Mouse (Mus musculus) inflammation-experienced regulatory T-cells, adult 6 months (primary cell): ENCODE measurements around the gene Zbtb48. TPM values are rescaled to one million over a fixed set of nuclear protein-coding genes. Genes with fewer than 3 reads are reported as not detected.
"Not testable (repeated sequence)": the region's sequence is repeated elsewhere in the genome, so short reads cannot be mapped to it uniquely, and the experiment has no call there.

ENCODE experiments used
- ATAC-seq: one replicate; pipeline ENCODE4 v1.8.0; 2017
- polyA plus RNA-seq, 3 experiments: library from polyadenylated mRNA; unstranded; fragments of 100-300 nt; shearing (Covaris generic); gene quantifications; one replicate each; pipeline ENCODE4 v1.2.1; 2017

Gene Zbtb48
- polyA plus RNA-seq: 10 to 100 TPM; 16.2 to 26.3 (median 18.9) TPM

DNA sequence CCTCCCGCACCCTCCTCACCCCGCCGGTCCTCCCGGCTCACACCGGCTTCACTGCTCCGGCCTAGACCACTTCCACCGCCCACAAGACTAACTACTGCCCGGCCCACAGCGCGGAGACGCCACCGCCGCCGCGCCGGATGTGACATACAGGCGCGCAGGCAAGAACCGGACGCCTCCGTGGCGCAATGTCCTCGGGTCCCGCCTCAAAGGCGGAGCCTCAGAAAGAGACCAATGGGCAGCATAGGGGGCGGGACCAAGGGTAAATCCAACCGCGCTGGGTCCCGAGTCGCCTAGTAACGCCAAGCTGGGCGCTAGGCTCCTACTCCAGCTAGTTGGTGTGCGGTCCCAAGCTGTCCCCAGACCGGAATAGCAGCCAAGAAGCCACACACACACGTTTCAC is at the start of gene Zbtb48:
Gene Zbtb48 (minus strand): TSS at position 148 of the 400 bp plus-strand sequence.
- peak; percentile 99 for ATAC-seq

GRCm38 (mm10) chr4:152077191-152077590 is 49.7 kb upstream of the Zbtb48 start:
- ATAC-seq: no peak

DNA sequence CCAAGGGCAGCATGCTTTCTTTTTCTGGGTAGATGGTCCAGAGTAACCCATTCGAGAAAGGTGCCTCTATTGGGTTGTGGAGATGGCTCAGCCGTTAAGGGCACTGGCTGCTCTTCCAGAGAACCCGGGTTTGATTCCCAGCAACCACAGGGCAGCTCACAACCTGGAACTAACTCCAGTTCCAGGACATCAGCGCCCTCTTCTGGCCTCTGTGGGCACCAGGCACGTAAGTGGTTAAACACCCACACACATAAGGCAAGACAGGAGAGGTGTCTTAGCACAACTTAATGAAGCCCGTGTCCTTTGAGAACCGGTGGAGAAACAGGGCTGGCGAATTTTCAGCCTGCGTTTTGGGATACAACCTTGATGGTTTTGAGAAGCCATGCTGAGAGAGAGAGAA is 47.1 kb upstream of the Zbtb48 start:
- no peak for ATAC-seq

GRCm38 (mm10) chr4:152073715-152074114 is 46.2 kb upstream of the Zbtb48 start:
- ATAC-seq: no peak

DNA sequence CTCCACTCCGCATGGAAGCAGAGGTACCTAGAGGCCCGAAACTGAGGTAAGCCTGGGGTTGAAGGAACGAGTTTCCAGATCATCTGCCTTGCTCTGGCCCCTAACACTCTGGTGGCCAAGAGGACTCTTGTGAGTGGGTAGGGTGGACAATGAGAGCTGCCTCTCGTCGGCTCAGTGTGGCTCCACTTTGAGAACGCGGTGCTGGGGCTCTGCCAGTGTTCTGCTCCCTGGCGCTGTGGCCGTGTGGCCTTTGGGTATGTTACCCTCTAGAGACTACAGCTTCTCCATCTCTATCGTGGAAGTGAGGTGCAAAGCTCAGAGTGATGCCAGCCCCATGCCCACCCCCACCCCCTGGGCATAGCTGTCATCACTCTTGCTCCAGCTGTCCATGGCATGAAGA is 45.2 kb upstream of the Zbtb48 start:
- ATAC-seq: no peak

GRCm38 (mm10) chr4:152072121-152072601 is 44.7 kb upstream of the Zbtb48 start, which contains the start of gene Plekhg5:
Gene Plekhg5, plus strand, starts transcription at chr4:152072498.
- ATAC-seq: no peak

DNA sequence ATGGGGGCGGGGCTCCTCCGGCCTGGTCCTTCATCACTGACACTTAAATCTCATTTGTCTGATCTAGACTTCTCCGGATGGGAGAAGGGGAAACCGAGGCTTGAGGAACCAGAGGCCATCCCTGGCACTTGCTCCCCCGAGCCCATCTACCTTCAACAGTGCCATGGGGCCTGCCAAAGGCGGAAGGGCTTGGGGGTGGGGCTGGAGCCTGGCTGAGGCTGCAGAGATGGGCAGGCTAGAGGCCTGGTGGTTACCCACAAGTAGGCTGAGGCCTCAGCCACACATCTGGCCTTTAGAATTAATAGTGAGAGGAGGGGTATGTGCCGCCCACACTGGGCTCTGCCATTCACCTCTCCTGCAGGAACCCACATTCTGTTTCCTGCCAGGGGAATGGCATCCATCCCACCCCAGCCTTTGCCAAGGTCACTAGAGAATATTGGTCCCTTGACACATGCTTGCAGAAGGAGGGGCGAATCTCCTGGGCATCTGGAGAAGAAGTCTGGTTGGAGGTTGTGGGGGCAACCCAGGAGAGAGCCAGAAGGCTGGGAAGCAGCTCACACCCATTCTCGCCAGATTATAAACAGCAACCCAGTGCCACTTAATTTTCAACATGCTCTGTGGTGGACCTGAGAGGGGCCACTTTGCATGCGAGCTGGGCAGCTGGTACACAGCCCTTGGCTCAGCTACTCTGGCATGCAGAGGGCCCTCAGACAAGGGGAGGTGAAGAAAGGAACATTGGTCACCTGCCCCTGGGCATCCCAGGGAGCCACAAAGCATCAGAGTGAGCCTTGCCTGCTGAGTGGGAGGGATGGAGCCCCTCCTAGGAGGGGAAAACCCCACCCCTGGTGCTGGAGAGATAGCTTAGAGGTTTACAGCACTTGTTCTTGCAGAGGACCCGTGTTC is 43.3 kb upstream of the Zbtb48 start:
- ATAC-seq: no peak

- ATAC-seq: no peak
These were observed 41.8 kb upstream of the Zbtb48 start for GRCm38 (mm10) chr4:152069245-152069644.

DNA sequence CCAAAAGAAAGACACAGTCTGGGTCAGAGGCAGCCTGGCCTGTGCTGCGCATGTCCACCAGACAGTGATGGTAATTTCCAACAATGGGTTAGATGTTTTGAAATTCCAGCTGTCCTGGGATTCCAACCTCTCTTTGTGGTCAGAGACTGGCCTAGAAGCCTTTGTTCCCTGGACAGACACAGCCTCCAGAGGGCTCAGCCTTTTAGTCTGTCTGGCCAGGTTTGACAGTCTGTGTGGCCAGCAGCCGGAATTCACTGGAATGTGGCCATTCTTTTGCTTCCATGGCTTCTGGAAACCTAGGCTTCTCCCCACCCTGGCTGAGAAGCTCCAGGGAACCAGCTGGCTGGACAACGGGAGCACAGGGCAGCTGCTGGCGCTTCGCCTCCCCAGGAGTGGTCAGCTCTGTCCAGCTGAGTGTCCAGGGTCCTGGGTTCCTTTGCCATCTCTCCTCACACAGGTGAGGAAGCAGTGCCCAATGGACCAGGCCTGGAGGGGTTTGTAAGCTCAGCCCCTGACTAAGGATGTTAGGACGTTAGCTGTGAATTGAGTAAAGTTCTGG is 40.8 kb upstream of the Zbtb48 start:
- no peak for ATAC-seq

- ATAC-seq: no peak
These were observed 39.8 kb upstream of the Zbtb48 start for GRCm38 (mm10) chr4:152067280-152067679.

DNA sequence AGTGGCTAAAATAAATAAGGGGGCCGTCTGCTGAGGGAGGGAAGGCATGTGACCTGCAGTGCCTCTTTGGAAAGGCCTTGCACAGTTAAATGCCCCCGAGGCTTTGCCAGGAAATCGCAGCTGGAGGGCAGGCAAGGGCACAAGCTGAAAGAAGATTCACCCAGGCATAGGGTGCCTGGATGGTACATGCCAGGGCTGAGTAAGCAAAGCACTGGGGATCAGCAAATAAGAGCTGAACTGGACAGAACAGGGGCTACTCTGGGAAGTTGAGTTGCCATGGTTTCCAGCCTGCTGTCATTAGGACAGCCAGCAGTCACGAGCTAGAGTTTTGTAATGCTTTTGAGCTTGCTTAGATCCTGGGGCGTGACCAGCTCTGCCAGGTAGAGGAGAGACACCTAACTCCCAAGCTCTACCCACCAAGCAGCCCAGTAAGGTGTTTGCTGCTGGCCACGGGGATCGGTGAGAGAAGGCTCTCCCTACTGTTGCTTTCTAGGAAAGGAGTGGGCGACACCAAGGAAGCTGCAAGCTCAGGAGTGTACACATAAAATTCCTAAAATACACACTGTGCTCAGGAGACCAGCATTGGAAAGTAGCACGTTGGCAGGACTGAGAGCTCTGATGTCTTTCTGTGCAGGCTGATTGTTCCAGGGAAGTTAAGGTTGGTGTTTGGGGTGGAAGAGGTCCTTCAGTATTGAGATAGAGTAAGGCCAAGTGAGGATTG is 35.1 kb upstream of the Zbtb48 start:
- no peak for ATAC-seq

DNA sequence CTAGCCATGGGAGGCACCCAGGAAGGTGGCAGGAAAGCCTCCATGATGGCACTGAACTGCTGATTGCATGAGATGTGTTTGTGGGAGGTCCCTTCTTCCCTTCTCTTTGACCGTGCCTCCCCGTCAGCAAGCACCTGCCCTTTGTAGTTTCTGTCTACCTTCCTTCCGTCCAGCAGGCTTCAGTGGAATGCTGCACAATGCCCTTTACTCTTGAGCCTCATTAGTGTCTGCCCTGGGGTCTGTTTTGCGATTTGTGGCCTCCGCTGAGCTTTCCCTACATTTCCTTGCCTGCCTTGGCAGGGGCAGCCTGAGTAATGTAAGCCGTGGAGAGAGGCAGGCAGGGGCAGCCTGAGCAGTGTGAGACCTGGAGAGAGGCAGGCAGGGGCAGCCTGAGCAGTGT is 17.1 kb upstream of the Zbtb48 start:
- ATAC-seq: no peak

- ATAC-seq: no peak
These were observed 15.7 kb upstream of the Zbtb48 start for GRCm38 (mm10) chr4:152043171-152043570.

GRCm38 (mm10) chr4:152041924-152042641 is 14.6 kb upstream of the Zbtb48 start:
- no peak for ATAC-seq

- no peak for ATAC-seq
These were observed 12.4 kb upstream of the Zbtb48 start for GRCm38 (mm10) chr4:152039831-152040310.

DNA sequence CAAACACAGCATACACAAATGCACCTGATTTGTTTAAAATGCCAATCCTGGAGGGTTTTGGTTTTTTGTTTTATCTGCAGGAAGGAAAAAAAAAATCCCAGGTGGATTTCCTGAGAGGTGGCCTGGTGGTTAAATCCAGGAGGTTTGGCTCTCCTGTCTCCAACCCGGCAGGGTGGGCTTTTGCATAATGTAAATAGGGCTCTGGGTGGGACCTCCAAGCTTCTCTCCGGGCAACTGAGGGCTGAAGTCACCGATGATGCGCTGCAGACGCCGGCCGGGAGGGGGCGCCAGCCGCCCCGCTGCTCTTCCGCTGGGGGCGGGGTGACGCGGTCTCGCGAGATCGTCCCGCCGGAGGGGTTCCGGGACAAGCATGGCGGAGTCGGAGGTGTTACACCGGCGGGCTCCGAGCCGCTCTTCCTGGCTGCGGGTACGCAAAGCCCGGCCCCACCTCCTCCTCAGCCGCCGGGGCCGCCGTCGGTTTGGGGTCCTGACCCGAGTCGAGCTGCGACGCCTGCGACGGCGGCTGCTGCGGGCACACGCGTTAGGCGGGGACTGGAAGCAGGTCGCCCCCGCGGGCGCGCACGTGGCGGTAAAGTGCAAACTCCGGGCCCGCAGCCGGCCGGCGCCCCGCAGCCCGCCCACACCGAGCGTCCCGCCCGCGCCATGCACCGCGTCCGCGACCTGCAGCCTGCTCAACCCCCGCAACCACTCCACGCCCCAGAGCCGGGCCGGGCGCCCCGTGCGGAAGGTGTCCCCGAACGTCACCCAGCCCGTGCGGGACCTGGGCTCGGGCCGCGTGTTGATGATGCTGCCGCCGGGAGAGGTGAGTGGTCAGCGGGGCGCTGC is 11.7 kb upstream of the Zbtb48 start, which contains the start of gene Nol9:
Gene Nol9 (plus strand): TSS at position 337 of the 846 bp plus-strand sequence.
- ATAC-seq: peak; percentile 90

GRCm38 (mm10) chr4:152038225-152038984 is 10.9 kb upstream of the Zbtb48 start, which contains the start of gene Tas1r1:
Gene Tas1r1, minus strand, starts transcription at chr4:152038568.
- ATAC-seq: peak; percentile 18

DNA sequence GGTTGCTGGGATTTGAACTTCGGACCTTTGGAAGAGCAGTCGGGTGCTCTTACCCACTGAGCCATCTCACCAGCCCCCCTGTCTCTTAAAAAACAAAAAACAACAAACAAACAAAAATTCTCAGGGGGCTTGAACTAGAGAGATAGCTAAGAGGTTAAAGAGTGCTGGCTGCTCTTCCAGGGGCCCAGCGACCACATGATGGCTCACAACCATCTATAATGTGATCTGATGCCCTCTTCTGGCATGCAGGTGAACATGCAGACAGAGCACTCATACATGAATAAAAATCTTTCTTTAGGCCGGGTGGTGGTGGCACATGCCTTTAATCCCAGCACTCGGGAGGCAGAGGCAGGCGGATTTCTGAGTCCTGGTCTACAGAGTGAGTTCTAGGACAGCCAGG is 9.0 kb upstream of the Zbtb48 start:
- ATAC-seq: not testable (repeated sequence)

DNA sequence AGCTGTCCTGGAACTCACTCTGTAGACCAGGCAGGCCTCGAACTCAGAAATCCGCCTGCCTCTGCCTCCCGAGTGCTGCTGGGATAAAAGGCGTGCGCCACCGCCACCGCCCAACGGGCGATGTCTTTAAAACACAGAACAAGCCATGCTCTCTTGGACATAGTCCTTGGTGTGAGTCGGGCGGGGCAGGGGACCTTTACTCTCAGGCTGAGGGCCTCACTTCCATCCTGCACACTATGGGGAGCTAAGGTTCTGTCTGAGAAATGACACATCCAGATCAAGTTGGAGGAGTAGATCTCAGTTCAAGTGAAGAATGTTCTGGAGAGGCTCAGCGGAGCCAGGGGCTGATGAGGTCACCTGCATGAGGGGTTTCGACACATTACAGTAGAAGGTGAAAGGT is 5.5 kb upstream of the Zbtb48 start:
- no peak for ATAC-seq

DNA sequence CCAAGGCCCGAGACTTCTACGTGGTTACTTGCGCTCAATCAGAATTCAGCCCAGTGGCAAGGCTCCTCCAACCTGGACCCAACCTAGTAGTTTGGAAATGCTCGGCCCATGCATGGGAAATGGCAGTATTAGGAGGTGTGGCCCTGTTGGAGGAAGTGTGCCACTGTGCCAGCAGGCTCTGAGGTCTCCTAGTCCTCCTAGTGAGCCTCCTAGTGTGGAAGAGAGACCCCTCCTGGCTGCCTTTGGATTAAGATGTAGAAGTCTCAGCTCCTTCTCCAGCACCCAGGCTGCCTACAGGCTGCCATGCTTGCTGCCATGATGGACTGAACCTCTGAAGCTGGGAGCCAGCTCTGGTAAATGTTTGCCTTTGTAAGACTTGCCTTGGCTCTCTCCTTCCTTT is 2.5 kb upstream of the Zbtb48 start:
- ATAC-seq: no peak
